ENCODE assay signal across 9 mouse cellular contexts in the genomic region with DNA sequence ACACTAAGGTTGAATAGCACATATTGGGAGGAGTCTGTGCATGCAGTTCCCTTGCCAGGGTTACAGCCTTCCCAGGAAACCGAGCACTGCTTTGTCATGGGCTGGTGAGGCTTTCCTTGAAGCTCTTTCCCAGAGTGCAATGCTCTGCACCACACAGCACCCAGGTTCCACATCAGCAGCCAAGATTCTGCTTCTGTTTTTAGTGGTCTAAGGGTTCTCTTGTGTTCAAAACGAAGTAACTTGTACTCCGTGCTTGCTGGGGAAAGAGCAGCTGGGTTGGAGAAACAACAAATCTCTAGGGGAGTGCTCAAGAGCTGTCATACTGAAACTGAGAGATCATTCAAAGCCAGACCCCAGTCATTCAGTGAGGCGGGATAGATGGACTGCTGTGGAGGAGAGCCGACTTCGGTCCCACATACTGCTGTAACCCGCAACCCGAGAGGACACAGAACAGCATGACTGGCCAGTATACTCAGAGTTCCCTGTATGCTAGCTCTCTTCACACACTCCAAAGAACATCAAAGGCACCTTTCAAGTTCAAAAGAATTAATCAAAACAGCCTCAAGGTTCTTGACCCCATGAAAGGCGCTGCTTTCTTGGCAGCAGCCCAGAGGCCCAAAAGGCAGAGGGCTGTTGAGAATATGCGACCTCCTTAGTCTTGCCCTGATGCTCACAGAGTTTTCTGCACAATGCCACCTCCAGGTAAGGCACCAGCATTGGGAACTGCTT. TPM values are rescaled to one million over a fixed set of nuclear protein-coding genes. Genes with fewer than 3 reads are reported as not detected.
DNase-seq lines count a peak whose midpoint lies in the region; ATAC-seq and TF ChIP-seq lines count a peak whose summit lies in the region.
"Had no signal": no experiment of that assay in that cellular context is flagged by ENCODE, and none has a peak within 500 bp of the region (broad histone marks: within the 10 kb centered on the region; RNA-seq: fewer than 3 reads in every experiment).

No protein-coding gene starts in this region.

- 17% methylated on average over 10 of the region's 10 CpGs for WGBS in forebrain, postnatal 0 days
- 40% methylated on average over 10 of the region's 10 CpGs for WGBS in olfactory bulb, adult 2 months

- no peak overlapping the region for H3K4me3 ChIP-seq in forebrain, postnatal 0 days (ENCODE audit: low read depth, low read length)
- no peak overlapping the region for H3K4me3 ChIP-seq in olfactory bulb, adult 2 months (ENCODE audit: insufficient read depth, low read depth, low read length)

- no peak for TF ChIP-seq CTCF in forebrain, postnatal 0 days (IDR thresholded peaks at IDR 0.05; ENCODE audit: low read depth)
- no peak for TF ChIP-seq CTCF in olfactory bulb, adult 2 months (IDR thresholded peaks at IDR 0.05; ENCODE audit: insufficient read depth, low read depth, low read length)

- H3K9me3 ChIP-seq in forebrain, postnatal 0 days (ENCODE audit: low read length): no peaks in the 10 kb centered on the region

- peak; percentile 34 for DNase-seq in retina, postnatal 1 day
- DNase-seq in retina, embryonic 14.5 days (ENCODE audit: low spot score): no peak
- peak; percentile 13 for DNase-seq in forebrain, postnatal 0 days
- peak; percentile 39 to 68 for DNase-seq in kidney, postnatal 25 days
- no peak for DNase-seq in cerebellum, adult 11 months
- no peak for DNase-seq in right cerebral cortex, postnatal 25 days

- ATAC-seq in forebrain, postnatal 0 days: peak; percentile 67

- no peaks in the 10 kb centered on the region for H3K4me1 ChIP-seq in forebrain, postnatal 0 days (ENCODE audit: insufficient read depth)
- H3K4me1 ChIP-seq in olfactory bulb, adult 2 months (ENCODE audit: control insufficient read depth, insufficient read depth, low read length): peaks cover 9% of the 10 kb centered on the region

- no peak overlapping the region for H3K9ac ChIP-seq in forebrain, postnatal 0 days
- H3K9ac ChIP-seq: liver, embryonic 14.5 days had no signal

- H3K27me3 ChIP-seq in forebrain, postnatal 0 days (ENCODE audit: insufficient read depth, low read length): no peaks in the 10 kb centered on the region

- no peak for TF ChIP-seq POLR2A in olfactory bulb, adult 2 months (IDR thresholded peaks at IDR 0.05; ENCODE audit: insufficient read depth, low read depth, low read length)

- peak overlapping the region; percentile 30 for H3K27ac ChIP-seq in forebrain, postnatal 0 days (ENCODE audit: low read depth, low read length)
- peak overlapping the region; percentile 29 for H3K27ac ChIP-seq in olfactory bulb, adult 2 months (ENCODE audit: insufficient read depth, low read depth, low read length)
- H3K27ac ChIP-seq: liver, embryonic 14.5 days had no signal

- no peaks in the 10 kb centered on the region for H3K36me3 ChIP-seq in forebrain, postnatal 0 days (ENCODE audit: insufficient read depth)

- no peak overlapping the region for H3K4me2 ChIP-seq in forebrain, postnatal 0 days (ENCODE audit: low read depth)

RNA-seq across cellular contexts. Expression of a gene that starts 35.5 kb away (rescaled TPM):
- total RNA-seq in forebrain, postnatal 0 days (2014; rRNA removed): 1.4 and 2.1 TPM in 2 replicates
- polyA plus RNA-seq in forebrain, postnatal 0 days (2015; fragmentation: Nextera tagmentation; extraction: Ambion mirVana): 1.1 and 1.3 TPM in 2 replicates
- polyA plus RNA-seq in olfactory bulb, adult 2 months (2012; ENCODE audit: insufficient read depth, insufficient read length, low replicate concordance, missing spikeins): not detected in 2 replicates
- polyA plus RNA-seq: small intestine, adult 2 months had no signal

RNA-seq across cellular contexts. Expression of a gene that starts 36.9 kb away (rescaled TPM):
- not detected in 2 replicates for total RNA-seq in forebrain, postnatal 0 days (2014; rRNA removed)
- polyA plus RNA-seq in forebrain, postnatal 0 days (2015; fragmentation: Nextera tagmentation; extraction: Ambion mirVana): not detected in 2 replicates
- not detected in 2 replicates for polyA plus RNA-seq in olfactory bulb, adult 2 months (2012; ENCODE audit: insufficient read depth, insufficient read length, low replicate concordance, missing spikeins)
- polyA plus RNA-seq: liver, embryonic 14.5 days; small intestine, adult 2 months had no signal

Comparison
In these comparisons a context has a peak if more than half of its experiments do, and no peak if none do; other contexts are left out.
1. DNase-seq: peak in retina, postnatal 1 day (single experiment), forebrain, postnatal 0 days (single experiment) and kidney, postnatal 25 days (2 of 2); none in retina, embryonic 14.5 days (single experiment), cerebellum, adult 11 months (single experiment) and right cerebral cortex, postnatal 25 days (single experiment).